Mouse (Mus musculus): ENCODE measurements around the gene Slc19a3.

Slc19a3 gene

DNA sequence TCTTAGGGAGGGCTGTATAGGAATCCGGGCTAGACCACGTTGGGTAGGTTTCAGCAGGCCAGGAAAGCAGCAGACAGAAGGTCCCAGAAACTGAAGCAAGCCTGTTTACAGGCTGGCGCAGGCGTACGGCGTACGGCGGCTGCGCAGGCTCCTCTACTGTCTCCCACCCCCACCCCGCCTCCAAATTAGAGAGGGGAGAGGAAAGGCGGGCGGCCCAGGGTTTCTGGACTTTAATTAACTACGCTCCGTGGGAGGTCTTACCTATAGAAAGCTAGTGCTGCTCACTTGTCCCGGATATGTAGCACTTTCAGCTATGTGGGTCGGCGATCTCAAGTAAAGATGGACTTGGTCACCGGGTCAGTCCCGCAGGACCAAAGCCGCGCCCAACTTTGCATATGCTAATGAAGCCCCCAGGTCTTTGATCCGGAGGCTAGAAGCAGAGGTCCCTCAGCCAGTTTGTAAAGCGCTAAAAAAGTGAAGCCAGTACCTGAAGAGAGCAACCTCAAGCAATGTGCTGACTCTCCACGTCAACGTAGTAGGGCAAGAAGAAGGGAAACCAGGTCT, at the start of gene Slc19a3:
Gene Slc19a3, minus strand, starts transcription at position 340 of the 564 bp plus-strand sequence.
- in situ Hi-C loops (cut with MboI, MseI), result no loop called here

DNA sequence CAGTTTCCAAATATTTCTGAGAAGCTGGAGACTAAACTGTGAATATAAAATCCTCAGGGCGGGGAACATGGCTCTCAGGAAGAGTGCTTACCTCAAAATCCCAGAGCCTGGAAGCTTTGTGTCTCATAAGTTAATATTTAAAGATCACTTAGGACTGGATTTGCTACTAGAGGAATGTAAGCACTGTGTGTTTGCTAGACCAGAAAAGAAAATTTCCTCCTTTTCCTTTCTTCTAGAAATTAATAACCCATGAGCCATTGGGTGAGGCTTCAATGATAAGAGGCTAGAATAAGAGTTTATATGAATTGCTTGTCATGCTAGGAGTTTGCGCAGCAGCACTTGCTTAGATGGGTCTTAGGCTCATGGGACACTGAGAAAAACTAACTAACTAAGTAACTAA, 46.5 kb upstream of the Slc19a3 start:
- in situ Hi-C loops (cut with MboI, MseI), result no loop called here

DNA sequence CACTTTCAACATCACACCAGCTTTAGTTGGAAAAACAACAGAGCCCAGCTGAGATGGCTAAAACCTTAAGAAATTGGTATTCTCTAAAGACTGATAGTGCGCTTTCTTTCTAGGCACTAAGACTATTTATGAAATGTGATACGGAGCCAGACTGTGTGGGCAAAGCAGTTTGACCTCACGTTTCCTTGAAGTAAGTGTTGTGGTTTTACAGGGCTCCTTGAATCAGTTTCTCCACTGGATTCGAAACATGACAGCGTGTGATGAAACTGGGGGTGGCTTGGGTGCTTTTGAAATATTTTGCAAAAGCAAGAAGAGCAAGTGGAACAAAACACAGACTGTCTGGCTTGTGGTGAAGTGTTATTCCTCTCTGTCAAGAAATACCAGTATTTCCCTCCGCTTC, 38.8 kb upstream of the Slc19a3 start:
- in situ Hi-C loops (cut with MboI, MseI), result no loop called here

DNA sequence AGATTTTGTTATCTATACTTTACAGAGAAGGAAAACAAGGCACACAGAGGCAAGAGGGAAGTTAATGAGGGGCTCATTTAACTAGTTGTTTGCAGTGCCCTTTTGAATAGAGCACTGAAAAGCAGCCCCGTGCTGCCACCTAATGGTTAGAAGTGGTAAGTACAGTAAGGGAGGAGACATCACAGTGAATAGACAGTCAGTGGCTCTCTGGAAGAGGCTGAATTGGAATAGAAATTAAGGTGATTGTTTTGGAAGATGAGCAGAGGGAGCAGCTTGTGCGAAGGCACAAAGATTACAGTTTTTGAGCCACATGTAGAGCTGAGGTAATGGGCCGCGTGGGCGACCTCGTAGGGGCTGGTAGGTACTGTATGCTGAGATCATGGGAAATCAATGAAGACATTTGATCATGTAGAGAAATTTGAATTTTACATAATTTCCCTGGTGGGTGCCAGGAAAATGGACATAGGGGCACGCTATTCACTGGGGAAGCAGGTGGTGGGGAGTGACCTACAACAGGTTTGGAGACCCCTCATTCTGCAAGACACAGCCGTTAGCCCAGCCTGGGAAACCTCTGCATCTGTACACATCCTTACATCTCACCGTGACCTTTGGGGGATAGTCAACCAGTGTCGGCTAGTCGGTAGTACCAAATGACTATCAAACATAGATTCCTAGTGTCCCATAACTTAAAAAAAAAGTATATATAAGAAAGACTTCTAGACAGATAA, 38.1 kb upstream of the Slc19a3 start:
- in situ Hi-C loops (cut with MboI, MseI), result no loop called here

DNA sequence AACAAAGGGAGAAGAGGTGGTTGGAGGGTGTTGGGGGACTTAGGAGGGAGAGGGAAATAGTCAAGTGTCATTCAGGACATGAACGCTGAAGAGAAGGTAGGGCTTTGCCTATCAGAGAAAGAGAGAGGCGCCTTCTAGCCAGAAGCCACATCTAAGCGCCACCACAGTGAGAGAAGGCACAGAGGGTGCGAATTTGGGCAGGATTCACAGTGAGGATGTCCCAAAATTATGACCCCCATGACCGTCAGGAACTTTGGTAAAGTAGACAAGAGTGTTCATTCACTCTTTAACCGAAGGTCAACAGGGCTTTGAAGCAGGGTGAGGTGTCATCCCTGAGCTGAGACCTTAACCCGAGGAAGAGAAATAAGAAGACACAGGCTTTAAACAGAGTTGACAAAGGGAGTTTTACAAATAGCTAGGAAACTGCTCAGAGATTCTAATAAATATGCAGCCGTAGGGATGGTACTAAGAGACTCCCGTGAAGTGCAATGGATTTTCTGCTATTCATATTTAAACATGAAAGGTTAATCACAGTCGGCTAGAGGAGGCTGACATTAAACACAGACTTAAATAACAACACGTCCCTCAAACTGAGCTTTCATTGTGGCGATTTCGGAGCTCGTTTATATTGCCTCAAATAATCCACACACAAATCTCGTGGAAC, 37.4 kb upstream of the Slc19a3 start:
- in situ Hi-C loops (cut with MboI, MseI), result no loop called here

DNA sequence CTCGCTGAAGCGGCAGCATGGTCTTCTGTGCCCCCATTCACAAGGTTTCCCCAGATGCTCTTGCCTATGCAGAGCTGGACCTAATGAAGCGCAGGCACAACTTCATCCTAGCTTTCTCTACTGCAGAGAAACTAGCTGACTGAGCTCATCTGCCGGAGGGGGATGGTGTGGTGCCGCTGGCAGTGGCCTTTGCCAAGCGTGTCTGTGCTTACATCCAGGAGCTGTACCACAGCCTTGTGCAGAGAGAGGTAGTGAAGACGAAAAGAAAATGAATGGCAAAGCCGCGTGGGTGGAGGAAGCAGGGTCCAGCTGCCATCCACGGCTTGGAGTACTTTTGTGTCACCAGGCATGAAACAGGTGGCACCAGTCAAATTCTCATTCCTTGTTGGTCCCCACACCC, 29.0 kb upstream of the Slc19a3 start:
- in situ Hi-C loops (cut with MboI, MseI), result loop anchor here (25.0 kb wide), 1 partner anchor 645 kb away; no protein-coding TSS in a partner anchor

DNA sequence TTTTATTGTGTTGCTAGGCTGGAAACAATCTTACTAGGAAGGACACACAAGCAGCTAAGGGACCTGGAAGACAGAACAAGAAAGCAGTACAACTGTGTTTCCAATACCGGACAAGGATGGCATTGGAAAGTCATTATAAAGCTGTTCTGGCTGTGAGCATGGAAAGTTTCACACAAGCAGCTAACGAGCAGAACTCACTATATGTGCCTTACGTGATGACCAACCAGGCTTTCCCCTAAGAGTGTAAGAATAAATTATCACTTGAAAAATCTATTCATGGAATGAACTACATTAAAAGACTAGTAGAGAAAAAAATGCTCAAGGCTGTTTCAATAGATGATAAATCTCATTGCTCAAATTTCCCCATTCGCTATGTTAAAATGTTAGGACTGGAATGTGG, 28.3 kb upstream of the Slc19a3 start:
- in situ Hi-C loops (cut with MboI, MseI), result loop anchor here (25.0 kb wide), 1 partner anchor 646 kb away; no protein-coding TSS in a partner anchor

DNA sequence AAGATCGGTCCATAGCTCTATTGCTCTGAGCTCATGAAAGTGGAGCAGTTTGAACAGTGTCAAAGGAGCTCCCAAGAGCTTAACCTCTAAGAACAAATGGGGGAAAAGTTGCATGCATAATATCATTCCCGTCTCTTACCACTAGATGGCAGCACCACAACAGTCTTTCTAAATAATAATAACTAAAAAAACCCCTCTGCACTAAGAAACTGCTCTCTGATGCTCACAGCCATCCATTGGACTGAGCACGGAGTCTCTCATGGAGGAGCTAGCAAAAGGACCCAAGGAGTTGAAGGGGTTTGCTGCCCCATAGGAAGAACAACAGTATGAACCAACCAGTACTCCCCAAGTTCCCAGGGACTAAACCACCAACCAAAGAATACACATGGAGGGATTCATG, 26.6 kb upstream of the Slc19a3 start:
- in situ Hi-C loops (cut with MboI, MseI), result loop anchor here (25.0 kb wide), 1 partner anchor 647 kb away; no protein-coding TSS in a partner anchor

DNA sequence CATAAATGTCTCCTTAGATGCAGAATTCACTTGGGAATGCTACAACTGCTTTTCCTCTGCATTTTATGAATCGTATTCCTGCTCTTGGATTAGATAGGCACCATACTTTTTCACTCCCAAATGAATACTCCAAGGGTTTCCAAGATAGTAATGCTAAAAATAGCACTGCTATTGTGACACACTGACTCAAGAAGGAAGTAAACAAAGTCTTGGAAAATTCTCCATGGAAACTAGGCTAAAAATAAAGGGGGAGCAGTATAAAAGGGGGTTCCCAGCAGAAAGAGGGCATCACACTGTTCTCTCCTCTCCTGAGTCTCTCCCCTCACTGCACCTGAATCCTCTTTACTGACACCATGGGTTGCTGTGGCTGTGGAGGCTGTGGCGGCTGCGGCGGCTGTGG, 22.4 kb upstream of the Slc19a3 start, which contains the start of gene Krtap28-13:
Gene Krtap28-13, plus strand, starts transcription at position 288 of the 400 bp plus-strand sequence.
- in situ Hi-C loops (cut with MboI, MseI), result loop anchor here (25.0 kb wide), 1 partner anchor 652 kb away; no protein-coding TSS in a partner anchor

DNA sequence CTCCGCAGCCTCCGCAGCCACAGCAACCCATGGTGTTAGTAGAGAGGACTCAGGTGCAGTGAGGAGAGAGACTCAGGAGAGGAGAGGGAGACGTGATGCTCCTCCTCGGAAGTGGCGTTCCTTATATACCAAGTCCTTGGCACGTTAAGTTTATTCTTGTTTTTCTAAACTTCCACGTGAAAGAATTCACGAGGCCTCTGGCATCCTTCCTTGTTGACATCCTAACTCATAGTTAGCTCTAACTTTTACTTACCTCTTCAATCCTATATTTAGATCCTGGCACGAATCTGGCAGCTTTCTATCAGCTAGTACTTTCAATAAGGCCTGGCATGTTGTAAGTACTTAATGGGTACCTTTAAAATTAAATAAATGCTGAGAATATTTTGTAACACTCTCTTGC, 21.0 kb upstream of the Slc19a3 start, which contains the start of gene A030005K14Rik:
Gene A030005K14Rik, minus strand, starts transcription at position 101 of the 400 bp plus-strand sequence.
- in situ Hi-C loops (cut with MboI, MseI), result loop anchor here (25.0 kb wide), 1 partner anchor 653 kb away; no protein-coding TSS in a partner anchor

DNA sequence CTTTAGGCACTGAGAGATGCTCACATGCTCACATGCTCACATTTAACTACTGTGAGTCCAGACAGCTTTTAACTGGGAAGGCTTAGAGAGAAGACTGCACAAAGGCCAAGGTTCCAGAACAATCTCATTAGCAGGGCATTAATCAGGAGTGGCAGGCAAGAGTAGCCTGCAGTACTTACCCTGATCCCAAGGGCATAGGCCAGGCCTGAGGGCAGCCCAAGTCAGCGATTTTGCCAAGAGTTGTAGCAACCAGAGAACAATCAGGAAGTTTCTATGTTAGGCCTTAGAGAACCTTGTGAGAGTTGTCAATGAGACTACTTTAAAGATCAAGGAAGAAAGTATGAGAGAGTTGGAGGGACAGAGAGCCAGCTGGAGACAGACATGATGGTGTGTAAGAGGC, 20.2 kb upstream of the Slc19a3 start:
- in situ Hi-C loops (cut with MboI, MseI), result loop anchor here (25.0 kb wide), 1 partner anchor 654 kb away; no protein-coding TSS in a partner anchor

DNA sequence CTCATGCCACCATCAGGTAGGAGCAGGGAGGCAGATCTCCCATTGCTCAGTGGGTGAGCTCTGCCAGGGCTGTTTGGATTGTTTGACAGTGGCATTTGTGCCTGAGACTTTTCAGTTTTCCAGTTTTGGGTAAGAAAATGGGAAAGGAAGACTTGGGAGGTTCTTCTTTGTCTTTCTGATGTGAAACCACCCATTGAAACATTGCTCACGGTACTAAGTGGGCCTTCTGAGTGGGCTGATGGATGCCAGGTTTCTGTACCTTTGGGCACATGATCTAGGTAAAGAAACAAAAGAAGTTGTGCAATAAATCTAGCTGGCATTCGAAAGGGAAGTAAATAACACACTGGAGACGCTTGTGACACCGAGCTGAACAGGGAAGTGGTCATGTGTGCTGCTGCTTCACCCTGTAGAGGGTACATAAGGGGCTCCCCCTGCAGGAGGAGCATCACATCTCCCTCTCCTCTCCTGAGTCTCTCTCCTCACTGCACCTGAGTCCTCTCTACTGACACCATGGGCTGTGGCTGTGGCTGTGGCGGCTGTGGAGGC, 6.7 kb upstream of the Slc19a3 start, which contains the start of gene Gm47969:
Gene Gm47969, plus strand, starts transcription at position 51 of the 546 bp plus-strand sequence.
- in situ Hi-C loops (cut with MboI, MseI), result no loop called here

DNA sequence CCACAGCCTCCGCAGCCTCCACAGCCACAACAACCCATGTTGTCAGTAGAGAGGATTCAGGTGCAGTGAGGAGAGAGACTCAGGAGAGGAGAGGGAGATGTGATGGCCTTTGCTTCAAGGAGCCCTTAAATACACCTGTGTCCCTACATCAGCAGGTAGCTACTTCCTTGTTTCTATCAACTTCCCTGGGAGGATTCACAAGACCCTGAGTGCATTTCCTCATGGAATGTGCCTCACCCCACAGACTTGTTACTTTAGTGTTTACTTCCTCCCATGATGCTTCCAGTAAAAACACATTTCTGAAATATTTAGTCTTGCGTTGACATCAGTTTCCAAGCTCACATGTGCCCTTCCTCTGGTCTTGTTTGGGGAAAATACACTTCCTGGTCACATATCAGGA, 4.1 kb upstream of the Slc19a3 start, which contains the start of gene Krtap28-10:
Gene Krtap28-10, minus strand, starts transcription at position 101 of the 400 bp plus-strand sequence.
- in situ Hi-C loops (cut with MboI, MseI), result no loop called here

DNA sequence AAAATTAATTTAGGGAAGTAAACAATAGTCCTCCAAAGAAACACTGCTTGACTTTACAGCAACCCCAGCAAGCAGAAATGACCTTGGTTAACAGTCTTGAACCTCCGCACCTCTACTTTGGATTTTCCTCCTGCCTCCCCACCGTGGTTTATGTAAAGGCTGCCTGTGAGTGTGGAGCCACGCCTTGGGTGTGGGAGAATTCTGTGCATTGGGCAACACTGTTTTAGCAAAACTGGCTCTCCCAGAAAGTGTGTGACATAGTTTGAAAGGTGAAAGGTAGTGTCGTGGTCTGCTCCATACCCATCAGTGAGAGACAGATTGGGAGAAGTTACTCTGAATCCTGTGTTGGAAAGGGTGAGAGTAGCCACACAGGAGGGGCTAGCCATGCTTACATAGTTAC, 832 bp upstream of the Slc19a3 start:
- in situ Hi-C loops (cut with MboI, MseI), result no loop called here

DNA sequence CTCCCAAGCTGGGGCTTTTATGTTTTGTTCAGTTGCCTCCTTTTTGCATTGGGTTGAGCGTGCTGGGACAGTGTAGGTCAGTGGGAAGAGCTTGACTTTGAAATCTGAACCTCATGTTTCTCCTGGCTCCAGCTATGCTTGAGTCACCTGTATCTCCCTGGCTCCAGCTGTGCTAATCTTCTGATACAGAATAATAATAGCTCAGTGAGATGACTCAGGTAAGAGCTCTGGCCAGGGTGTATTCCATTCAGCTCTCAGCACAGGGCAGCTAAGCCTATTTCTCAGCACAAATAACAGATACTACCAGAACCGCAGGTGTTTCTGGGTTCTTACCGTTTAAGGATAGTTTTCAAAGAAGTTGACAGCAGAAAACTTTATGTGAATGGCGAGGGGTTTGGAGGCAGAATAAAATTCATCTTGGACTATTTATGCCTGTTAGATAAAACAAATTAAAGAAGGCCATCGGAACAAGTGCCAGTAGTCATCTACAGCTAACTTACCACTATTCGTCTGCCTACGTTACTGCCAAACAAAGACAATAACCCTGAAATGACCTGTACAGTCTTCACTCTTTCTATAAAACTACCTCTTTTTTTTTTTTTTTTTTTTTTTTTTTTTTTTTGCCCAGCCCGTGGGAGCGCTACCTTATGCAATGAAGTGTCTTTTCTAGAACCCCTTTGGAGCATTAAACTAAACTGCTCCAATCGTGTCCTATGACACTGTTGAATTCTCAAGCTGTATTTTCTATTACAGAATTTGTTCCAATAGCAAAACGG, 1.2 kb downstream of the Slc19a3 start:
- in situ Hi-C loops (cut with MboI, MseI), result no loop called here

DNA sequence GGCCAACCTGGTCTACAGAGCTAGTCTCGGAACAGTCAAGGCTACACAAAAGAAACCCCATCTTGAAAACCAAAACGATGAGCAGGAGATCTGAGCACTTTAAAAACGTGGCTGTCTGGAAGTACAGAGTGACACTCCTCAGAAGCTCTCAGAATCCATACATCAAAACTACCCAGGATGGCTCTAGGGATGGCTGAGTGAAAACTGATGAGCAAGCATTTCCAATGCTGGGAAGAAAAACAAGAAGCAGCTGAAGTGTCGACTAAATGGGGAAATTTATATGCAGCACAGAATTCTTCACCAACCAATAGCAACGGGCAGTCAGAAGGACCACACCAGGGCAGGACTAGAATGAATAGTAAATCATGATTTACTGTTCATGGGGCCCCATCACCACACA, 3.7 kb downstream of the Slc19a3 start:
- in situ Hi-C loops (cut with MboI, MseI), result no loop called here

DNA sequence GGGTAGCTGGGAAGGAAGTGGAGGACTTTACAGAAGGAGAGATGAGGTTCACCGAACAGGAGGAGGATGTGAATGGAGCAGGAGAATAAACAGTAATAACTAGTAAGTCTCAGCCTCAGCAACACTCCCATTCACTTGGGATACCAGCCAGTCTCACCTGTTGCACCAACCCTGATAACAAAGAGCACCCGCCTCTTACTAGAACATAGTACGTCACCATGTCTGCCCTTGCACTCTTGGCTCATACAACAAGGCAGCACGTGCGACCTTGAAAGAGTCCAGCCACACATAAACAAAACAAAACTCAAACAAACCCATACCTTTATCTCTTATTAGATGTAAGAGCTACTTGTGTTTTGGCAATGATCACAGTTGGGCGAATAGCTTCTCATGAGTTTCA, 5.7 kb downstream of the Slc19a3 start:
- in situ Hi-C loops (cut with MboI, MseI), result no loop called here

DNA sequence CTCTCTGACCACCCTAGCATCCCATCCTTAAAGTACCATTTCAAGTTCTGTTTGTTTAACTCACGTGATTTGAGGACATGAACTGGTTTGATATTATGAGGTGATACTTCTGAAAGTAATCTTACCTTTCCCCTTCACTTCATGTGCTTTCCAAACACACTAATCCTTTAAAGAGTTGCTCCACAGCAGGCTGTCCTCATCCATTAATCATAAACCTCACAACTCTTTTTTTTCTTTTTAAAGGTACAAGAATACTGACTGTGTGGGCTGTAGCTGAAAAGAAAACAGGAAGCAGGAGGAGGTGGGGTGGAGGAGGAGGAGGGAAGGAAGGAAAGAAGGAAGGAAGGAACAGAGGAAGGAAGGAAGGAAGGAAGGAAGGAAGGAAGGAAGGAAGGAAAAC, 6.3 kb downstream of the Slc19a3 start:
- in situ Hi-C loops (cut with MboI, MseI), result no loop called here

DNA sequence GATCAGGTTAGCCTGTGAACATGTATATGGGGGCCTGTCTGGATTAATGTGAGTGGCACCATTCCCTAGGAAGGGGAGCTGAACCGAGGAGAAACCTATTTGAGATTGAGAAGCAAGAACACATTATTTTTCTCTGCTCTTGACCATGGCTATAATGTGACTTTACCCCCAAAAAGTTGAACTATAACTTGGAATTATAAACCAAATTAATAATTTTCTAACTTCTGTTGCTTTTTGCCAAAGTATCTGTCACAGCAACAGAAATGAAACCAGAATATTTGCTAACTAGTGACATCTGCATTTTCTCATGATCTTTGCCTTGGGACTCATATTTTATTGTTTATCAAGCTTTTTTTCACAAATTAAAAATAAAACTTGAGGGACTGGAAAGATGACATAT, 21.7 kb downstream of the Slc19a3 start:
- in situ Hi-C loops (cut with MboI, MseI), result no loop called here

DNA sequence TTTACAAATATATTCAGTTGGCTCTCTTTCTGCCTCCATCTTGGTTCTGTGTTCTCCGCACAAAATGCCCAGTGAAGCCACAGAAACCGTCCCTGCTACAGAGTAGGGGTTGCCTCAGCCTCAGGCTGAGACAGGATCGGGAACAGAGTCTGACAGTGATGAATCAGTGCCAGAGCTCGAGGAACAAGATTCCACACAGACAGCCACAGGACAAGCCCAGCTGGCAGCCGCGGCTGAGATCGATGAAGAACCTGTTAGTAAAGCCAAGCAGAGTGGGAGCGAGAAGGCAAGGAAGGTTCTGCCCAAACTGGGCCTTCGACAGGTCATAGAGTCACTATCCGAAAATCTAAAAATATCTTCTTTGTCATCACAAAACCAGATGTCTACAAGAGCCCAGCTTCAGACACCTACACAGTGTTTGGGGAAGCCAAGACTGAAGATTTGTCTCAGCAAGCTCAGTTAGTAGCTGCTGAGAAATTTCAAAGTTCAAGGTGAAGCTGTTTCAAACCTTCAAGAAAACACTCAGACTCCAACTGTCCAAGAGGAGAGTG, 22.8 kb downstream of the Slc19a3 start:
- in situ Hi-C loops (cut with MboI, MseI), result no loop called here

DNA sequence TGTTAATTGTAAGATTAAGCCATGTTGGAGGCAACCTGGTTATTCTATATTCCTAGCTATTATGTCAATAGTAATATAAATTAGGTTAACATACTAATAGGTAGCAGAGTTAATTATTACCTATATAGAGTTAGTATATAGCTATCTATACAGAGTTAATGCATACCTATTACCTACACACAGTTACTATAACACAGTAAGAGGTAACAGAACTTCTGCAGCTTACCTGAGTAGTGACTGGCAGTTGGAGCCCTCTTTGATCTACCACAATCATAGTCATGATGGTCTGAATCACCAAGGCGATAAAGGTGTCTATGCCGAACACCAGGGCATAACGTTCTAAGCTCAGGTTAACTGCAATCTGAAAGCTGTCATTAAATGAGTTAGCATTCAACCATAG, 23.8 kb downstream of the Slc19a3 start:
- in situ Hi-C loops (cut with MboI, MseI), result no loop called here

Measured in T-helper 2 cell (primary cell).